Mouse (Mus musculus): ENCODE data around the gene Nmur1. TPM values are rescaled to one million over a fixed set of nuclear protein-coding genes. Genes with fewer than 3 reads are reported as not detected.
A peak's percentile ranks its signal among the peaks of the same experiment; 100 is the strongest.

Nmur1 gene
- polyA plus RNA-seq, 1 experiment = 2.9 TPM

DNA sequence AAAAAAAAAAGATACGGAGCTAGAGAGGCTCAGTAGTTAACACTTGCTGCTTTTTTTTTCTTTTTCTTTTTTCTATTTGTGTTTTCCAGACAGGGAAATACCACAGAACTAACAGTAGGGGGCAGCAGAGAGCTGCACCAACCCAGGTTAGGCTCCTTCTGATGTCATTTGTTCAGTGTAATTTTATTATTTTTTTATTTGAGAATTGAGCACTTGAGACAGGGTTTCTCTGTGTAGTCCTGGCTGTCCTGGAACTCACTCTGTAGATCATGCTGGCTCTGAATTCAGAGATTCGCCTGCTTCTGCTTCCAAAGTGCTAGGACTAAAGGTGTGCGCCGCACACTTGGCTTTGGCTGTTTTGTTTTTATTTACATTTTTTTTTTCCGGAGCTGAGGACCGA is 9.7 kb downstream of the Nmur1 start:
- 61% methylated on average over 6 of the region's 6 CpGs for WGBS
- Histone ChIP-seq H3K4me3 (replicated peaks; ENCODE audit: extremely low read depth, low read depth, low read length) (no peak overlapping the region), H3K4me1 (ENCODE audit: control insufficient read depth, insufficient read depth, low read length) (no peaks in the 10 kb centered on the region)
- TF ChIP-seq CTCF (IDR thresholded peaks at IDR 0.05; ENCODE audit: insufficient read depth, low read length) (peak; percentile 64), POLR2A (IDR thresholded peaks at IDR 0.05; ENCODE audit: borderline replicate concordance, extremely low read depth, low read depth, low read length) (no peak)
- DNase-seq = no peak

DNA sequence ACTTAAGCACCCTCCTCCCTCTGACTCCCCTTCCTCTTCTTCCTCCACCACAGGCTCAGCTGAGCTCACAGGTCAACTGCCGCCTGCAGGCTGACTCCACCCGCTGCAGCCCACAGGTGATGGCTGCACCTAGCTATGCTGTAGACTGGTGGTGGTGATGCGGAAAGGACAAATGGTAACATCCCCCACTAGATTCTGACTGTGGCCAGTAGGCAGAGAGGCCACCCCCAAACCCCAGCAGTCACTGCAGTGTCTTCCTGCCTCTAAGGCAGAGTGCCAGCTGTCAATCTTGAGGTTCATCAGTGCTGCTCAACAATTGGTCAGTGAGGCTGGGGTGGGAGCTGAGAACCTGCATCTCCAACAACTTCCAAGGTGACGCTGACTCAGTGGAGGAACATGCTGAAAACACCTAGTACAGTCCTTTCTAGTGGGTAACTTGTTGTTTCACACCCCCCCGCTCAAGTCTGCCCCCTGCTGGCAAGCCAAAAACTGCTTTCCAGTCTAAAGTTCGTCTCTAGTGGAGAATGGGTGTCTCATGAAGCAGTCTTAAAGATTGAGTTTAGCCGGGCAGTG is 10.3 kb downstream of the Nmur1 start:
- DNase-seq = no peak
- Histone ChIP-seq H3K4me3 (replicated peaks; ENCODE audit: extremely low read depth, low read depth, low read length) (no peak overlapping the region), H3K4me1 (ENCODE audit: control insufficient read depth, insufficient read depth, low read length) (no peaks in the 10 kb centered on the region)
- no peak for TF ChIP-seq POLR2A (IDR thresholded peaks at IDR 0.05; ENCODE audit: borderline replicate concordance, extremely low read depth, low read depth, low read length)
- TF ChIP-seq CTCF (IDR thresholded peaks at IDR 0.05; ENCODE audit: insufficient read depth, low read length) = peak; percentile 46
- 60% methylated on average over 7 of the region's 7 CpGs for WGBS

DNA sequence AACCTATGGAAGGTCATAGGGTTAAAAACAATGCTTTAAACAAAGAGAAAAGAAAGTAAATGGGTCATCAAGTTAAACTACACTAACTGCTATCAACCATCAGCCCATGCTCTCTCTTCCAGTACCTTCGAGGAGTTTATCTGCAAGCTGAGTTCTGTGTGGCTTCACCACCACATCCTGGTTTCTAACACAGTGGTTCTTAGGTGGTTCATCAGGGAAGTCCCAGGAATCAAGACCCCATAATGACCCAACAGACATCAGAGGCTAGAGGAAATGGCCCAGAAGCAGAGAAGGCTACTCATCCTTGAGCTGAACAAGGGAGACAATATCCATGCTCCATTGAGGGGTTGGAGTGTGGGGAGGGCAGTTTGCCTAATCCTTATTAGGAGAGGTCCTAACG is 10.9 kb downstream of the Nmur1 start:
- no peak for TF ChIP-seq CTCF (IDR thresholded peaks at IDR 0.05; ENCODE audit: insufficient read depth, low read length)
- TF ChIP-seq POLR2A (IDR thresholded peaks at IDR 0.05; ENCODE audit: borderline replicate concordance, extremely low read depth, low read depth, low read length) = no peak
- DNase-seq = no peak
- WGBS = 48% methylated on average over 2 of the region's 2 CpGs
- no peaks in the 10 kb centered on the region for H3K4me1 ChIP-seq (ENCODE audit: control insufficient read depth, insufficient read depth, low read length)
- no peak overlapping the region for H3K4me3 ChIP-seq (replicated peaks; ENCODE audit: extremely low read depth, low read depth, low read length)

DNA sequence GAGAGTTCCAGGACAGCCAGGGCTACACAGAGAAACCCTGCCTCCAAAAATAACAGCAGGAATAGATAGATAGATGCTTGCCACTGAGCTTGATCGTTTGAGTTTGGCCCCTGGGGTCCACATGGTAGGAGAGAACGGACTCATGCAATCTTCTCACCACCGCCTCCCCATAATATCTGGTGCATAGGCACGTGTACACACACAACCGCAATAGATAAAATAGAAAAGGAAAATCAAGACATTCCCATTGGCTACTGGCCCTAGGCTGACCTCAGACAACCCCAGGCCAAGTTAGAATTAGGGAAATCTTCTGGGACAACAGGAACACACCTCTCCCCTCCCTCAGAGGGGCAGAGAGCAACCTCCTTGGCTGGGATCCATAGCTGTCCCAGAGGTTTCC is 11.3 kb downstream of the Nmur1 start:
- DNase-seq = no peak
- 82% methylated on average over 5 of the region's 5 CpGs for WGBS

DNA sequence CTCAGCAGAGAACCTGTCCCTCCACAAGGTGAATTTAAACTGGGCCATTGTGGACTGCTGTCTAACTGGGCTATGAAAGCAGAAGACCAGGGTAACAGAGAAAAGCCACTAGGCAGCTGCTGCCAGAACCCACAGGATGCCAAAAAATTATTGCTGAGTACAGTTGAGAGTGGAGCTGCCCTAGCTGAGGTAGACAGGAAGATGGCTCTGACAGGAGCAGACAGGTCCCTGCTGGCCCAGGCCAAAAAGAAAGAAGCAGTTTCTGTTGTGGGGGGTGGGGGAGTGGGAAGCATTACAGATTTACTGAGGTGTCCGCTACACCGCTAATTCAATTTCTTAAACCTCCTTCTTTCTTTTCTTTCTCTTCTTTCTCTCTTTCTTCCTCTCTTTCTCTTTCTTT is 16.6 kb downstream of the Nmur1 start:
- peaks cover 2% of the 10 kb centered on the region; the same call in 1 of the 2 replicates for H3K4me1 ChIP-seq (ENCODE audit: control insufficient read depth, insufficient read depth, low read length)
- H3K4me3 ChIP-seq (replicated peaks; ENCODE audit: extremely low read depth, low read depth, low read length) = no peak overlapping the region
- no peak for TF ChIP-seq CTCF (IDR thresholded peaks at IDR 0.05; ENCODE audit: insufficient read depth, low read length)
- no peak for TF ChIP-seq POLR2A (IDR thresholded peaks at IDR 0.05; ENCODE audit: borderline replicate concordance, extremely low read depth, low read depth, low read length)
- WGBS = 87% methylated on average over 2 of the region's 2 CpGs
- DNase-seq = no peak

More for the DNA sequence above, 11.3 kb downstream of the Nmur1 start:
- Histone ChIP-seq H3K4me3 (replicated peaks; ENCODE audit: extremely low read depth, low read depth, low read length) (no peak overlapping the region), H3K4me1 (ENCODE audit: control insufficient read depth, insufficient read depth, low read length) (no peaks in the 10 kb centered on the region)
- TF ChIP-seq CTCF (IDR thresholded peaks at IDR 0.05; ENCODE audit: insufficient read depth, low read length) (no peak), POLR2A (IDR thresholded peaks at IDR 0.05; ENCODE audit: borderline replicate concordance, extremely low read depth, low read depth, low read length) (no peak)

DNA sequence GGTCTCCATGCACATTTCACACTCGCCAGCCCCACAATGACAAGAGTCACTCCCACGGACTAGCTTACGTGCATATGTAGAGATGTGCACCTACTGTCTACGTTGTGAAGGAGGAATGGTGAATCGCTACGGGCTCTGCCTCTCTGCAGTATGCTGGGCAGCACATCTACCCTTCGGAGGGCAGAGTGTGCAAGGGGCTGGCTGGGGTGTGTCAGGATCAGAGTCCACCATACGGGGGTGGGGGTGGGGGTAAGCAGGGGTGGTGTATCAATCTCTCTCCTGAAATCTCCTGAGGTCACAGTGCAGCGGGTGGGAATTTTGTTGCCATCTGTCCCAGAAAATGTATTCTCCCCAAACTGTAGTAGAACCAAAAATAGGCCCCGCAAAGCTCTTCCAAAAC is 17.5 kb downstream of the Nmur1 start:
- 89% methylated on average over 10 of the region's 10 CpGs for WGBS
- Histone ChIP-seq H3K4me1 (ENCODE audit: control insufficient read depth, insufficient read depth, low read length) (peaks cover 2% of the 10 kb centered on the region; the same call in 1 of the 2 replicates), H3K4me3 (replicated peaks; ENCODE audit: extremely low read depth, low read depth, low read length) (no peak overlapping the region)
- no peak for DNase-seq
- TF ChIP-seq POLR2A (IDR thresholded peaks at IDR 0.05; ENCODE audit: borderline replicate concordance, extremely low read depth, low read depth, low read length) (no peak), CTCF (IDR thresholded peaks at IDR 0.05; ENCODE audit: insufficient read depth, low read length) (no peak)

DNA sequence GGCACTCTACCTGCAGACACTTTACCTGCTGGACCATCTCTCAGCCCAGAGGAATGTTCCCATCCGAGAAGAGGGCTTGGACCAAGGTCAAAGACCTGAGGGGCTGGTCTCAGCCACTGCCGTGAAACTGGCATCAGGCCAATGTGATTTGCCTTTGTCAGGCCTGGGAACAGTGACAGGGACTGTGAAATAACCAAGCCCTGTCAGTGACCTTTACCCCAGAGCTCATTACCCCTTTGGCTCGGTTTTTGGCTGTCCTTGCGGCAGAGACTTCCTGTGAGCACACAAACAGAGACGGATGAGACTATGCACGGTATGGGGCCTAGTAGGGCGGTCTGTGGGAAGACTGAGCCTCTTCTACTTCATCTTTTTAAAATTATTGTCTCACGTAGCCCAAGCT is 19.1 kb downstream of the Nmur1 start:
- H3K4me1 ChIP-seq (ENCODE audit: control insufficient read depth, insufficient read depth, low read length) = peaks cover 2% of the 10 kb centered on the region; the same call in 1 of the 2 replicates
- TF ChIP-seq CTCF (IDR thresholded peaks at IDR 0.05; ENCODE audit: insufficient read depth, low read length) = no peak
- TF ChIP-seq POLR2A (IDR thresholded peaks at IDR 0.05; ENCODE audit: borderline replicate concordance, extremely low read depth, low read depth, low read length) = no peak
- H3K4me3 ChIP-seq (replicated peaks; ENCODE audit: extremely low read depth, low read depth, low read length) = no peak overlapping the region
- WGBS = 33% methylated on average over 8 of the region's 8 CpGs
- no peak for DNase-seq

DNA sequence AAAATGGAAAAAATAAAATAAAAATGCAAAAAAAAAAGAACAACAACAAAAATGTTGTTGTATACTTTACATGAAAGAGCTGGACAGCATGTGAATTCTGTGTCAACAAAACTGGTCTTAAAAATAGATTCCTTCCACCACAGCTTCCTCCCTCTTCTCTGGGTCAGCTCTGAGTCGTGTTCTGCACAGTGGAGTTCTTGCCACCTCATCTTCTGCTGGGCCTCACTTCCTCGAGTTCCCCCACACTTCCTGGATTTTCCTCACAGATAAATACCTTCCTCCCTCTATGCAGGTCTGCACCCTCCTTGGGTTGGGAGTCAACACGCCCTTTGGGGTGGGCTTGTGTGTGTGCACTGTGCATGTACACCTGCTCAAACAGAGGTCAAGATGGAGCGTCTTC is 19.7 kb downstream of the Nmur1 start:
- no peak for DNase-seq
- WGBS = 52% methylated on average over 4 of the region's 4 CpGs

DNA sequence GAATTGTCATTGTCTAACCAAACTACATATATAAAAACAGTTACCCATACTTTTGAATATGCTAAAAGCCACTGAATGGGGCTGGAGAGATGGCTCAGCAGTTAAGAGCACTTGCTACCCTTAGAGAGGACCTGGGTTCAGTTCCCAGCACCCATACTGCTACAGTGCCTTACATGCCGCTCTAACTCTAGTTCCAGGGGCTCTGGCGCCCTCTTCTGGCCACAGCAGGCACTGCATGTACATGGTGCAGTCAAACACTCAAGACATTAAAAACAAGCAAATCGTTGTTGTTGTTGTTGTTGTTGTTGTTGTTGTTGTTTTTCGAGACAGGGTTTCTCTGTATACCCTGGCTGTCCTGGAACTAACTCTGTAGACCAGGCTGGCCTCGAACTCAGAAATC is 21.2 kb downstream of the Nmur1 start:
- peaks cover 2% of the 10 kb centered on the region; the same call in 1 of the 2 replicates for H3K4me1 ChIP-seq (ENCODE audit: control insufficient read depth, insufficient read depth, low read length)
- H3K4me3 ChIP-seq (replicated peaks; ENCODE audit: extremely low read depth, low read depth, low read length) = no peak overlapping the region
- 63% methylated on average over 5 of the region's 5 CpGs for WGBS
- no peak for DNase-seq
- TF ChIP-seq CTCF (IDR thresholded peaks at IDR 0.05; ENCODE audit: insufficient read depth, low read length) = peak; percentile 67
- TF ChIP-seq POLR2A (IDR thresholded peaks at IDR 0.05; ENCODE audit: borderline replicate concordance, extremely low read depth, low read depth, low read length) = no peak

More for the DNA sequence above, 19.7 kb downstream of the Nmur1 start:
- Histone ChIP-seq H3K4me1 (ENCODE audit: control insufficient read depth, insufficient read depth, low read length) (peaks cover 2% of the 10 kb centered on the region; the same call in 1 of the 2 replicates), H3K4me3 (replicated peaks; ENCODE audit: extremely low read depth, low read depth, low read length) (no peak overlapping the region)
- no peak for TF ChIP-seq CTCF (IDR thresholded peaks at IDR 0.05; ENCODE audit: insufficient read depth, low read length)

DNA sequence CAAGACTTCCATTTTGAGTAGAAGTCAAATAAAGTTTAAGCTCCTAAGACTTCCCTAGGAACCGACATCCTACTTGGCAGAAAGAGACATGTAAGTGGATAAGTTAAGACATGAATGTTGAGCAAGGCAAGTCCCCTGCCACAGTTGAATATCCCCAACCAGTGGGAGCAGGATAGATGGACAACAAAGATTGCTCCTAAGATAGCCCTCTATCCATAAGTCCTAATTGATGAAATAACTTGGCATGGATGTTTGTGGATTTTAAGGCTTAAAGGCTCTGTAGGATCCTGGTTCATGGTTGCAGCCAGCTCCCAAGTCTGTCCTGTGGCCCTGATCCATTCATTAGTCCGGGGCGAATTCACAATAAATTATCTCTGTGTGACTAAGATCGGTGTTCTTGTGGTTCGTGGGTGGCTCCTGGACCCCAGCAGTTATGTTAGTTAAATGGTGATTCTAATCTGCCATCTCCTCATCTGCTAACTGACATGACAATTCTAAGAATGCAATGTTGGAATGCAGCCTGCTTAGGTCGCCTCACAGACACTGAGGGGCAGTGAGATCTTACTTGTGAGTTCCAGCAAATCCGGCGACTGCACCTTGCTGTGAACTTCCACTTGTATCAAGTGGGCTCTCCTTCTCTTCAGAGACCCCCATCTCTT is 25.8 kb downstream of the Nmur1 start:
- TF ChIP-seq POLR2A (IDR thresholded peaks at IDR 0.05; ENCODE audit: borderline replicate concordance, extremely low read depth, low read depth, low read length) (no peak), CTCF (IDR thresholded peaks at IDR 0.05; ENCODE audit: insufficient read depth, low read length) (no peak)
- WGBS = 64% methylated on average over 8 of the region's 8 CpGs
- DNase-seq = no peak
- Histone ChIP-seq H3K4me1 (ENCODE audit: control insufficient read depth, insufficient read depth, low read length) (peaks cover 10% of the 10 kb centered on the region), H3K4me3 (replicated peaks; ENCODE audit: extremely low read depth, low read depth, low read length) (no peak overlapping the region)
